Mouse (Mus musculus) cortical plate, adult 2 months (tissue): ENCODE data around the gene Psmd4.

Experiments used
- CTCF ChIP-seq: fragments of 200-500 bp; IDR thresholded peaks from 2 replicates; pipeline ENCODE4 v1.5.1; 2011; ENCODE audit warnings: mild to moderate bottlenecking, control low read depth, low read length; ENCODE audit not compliant: insufficient read depth; ENCODE audit errors: extremely low read depth
- POLR2A ChIP-seq: fragments of 200-500 bp; IDR thresholded peaks from 2 replicates; pipeline ENCODE4 v1.6.1; 2011; ENCODE audit warnings: mild to moderate bottlenecking, low read length, control low read depth; ENCODE audit not compliant: insufficient read depth; ENCODE audit errors: extremely low read depth

DNA sequence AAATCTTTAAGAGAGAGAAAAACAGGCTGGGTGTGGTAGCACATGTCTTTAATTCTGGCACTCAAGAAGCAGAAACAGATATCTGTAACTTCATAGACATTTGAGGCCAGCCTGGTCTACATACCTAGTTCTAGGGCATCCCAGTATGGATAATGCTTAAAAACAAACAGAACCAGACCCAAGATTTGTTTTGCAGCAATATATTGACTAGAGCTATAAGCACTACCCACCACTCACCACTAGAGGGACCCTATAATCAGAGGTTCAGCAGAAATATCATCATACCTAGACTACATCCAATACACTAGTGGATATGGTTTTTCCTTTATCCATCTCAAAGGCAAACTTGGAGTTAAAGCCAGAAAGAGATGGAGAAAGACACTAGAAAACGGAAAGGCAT lies 10.5 kb upstream of the Psmd4 start:
- TF ChIP-seq POLR2A (no peak), CTCF (no peak)
